Mouse (Mus musculus) hindbrain, embryonic 16.5 days (tissue): ENCODE measurements around the gene Etv4. TPM values are rescaled to one million over a fixed set of nuclear protein-coding genes. Genes with fewer than 3 reads are reported as not detected.

ENCODE experiments used
- ATAC-seq: fragments of 200-750 bp; cut with Nextera tagmentation; 2 replicates; pipeline ENCODE4 v1.8.0; 2017; ENCODE audit warnings: moderate TSS enrichment, moderate library complexity
- H3K27ac ChIP-seq: fragments of 300-500 bp; sonication (generic); 2 replicates; pipeline ENCODE4 v1.5.1; 2014; ENCODE audit warnings: low read depth, mild to moderate bottlenecking, control low read depth, low read length, moderate library complexity
- H3K27me3 ChIP-seq: fragments of 300-500 bp; sonication (generic); replicated peaks from 2 replicates; pipeline ENCODE4 v1.6.1; 2014; ENCODE audit warnings: low read length; ENCODE audit not compliant: control insufficient read depth, insufficient read depth
- H3K36me3 ChIP-seq: fragments of 300-500 bp; sonication (generic); 2 replicates; pipeline ENCODE4 v1.6.1; 2014; ENCODE audit warnings: mild to moderate bottlenecking, low read length, moderate library complexity, mixed read lengths; ENCODE audit not compliant: control insufficient read depth, insufficient read depth
- H3K4me1 ChIP-seq: fragments of 300-500 bp; sonication (generic); 2 replicates; pipeline ENCODE4 v1.6.1; 2014; ENCODE audit warnings: low read depth, low read length; ENCODE audit not compliant: control insufficient read depth, insufficient read depth
- H3K4me2 ChIP-seq: fragments of 300-500 bp; sonication (generic); 2 replicates; pipeline ENCODE4 v1.6.1; 2014; ENCODE audit warnings: mild to moderate bottlenecking, low read length, control low read depth, moderate library complexity
- H3K4me3 ChIP-seq: fragments of 300-500 bp; sonication (generic); 2 replicates; pipeline ENCODE4 v1.5.1; 2014; ENCODE audit warnings: mild to moderate bottlenecking, low read length, control low read depth, moderate library complexity
- H3K9ac ChIP-seq: fragments of 300-500 bp; sonication (generic); 2 replicates; pipeline ENCODE4 v1.6.1; 2014; ENCODE audit warnings: low read depth, mild to moderate bottlenecking, control low read depth, low read length, moderate library complexity
- H3K9me3 ChIP-seq: fragments of 300-500 bp; sonication (generic); 2 replicates; pipeline ENCODE4 v1.6.1; 2014; ENCODE audit warnings: mild to moderate bottlenecking, low read length, moderate library complexity; ENCODE audit not compliant: control insufficient read depth
- WGBS: fragments of 180-500 bp; shearing (Covaris S2); extraction: QIAGEN DNeasy Blood & Tissue Kit; methylation state at CpG from one replicate; pipeline ENCODE4 v1.1.7; 2014; 5-methylcytosine and 5-hydroxymethylcytosine counted together
- polyA plus RNA-seq: library from polyadenylated mRNA; unstranded; fragments of >200 nt; fragmentation: Nextera tagmentation; extraction: Ambion mirVana; gene quantifications from 2 replicates; pipeline ENCODE4 v1.2.1, GENCODE M21; 2015

The Etv4 gene
- polyA plus RNA-seq, 1 experiment from 2014 or later, result 21.7 TPM

DNA sequence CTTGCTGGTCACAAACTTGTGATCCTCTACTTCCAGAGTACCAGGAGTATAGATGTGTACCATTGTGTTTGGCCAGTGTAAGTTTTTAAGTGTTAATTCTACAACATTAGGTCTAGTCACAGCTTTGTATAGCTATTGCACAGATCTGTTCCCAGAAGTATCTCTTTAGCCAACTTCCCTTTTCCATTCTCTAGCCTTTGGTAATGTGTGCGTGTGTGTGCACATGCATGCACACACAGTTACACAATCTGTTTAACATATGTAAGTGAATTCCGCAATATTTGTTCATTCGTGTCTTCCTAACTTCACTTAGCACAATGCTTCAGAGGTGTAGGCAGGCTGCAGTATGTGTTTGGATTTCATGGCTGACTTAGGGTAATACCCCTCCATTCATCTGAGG lies 25.6 kb downstream of the Etv4 start:
- H3K4me3 ChIP-seq, result no peak overlapping the region
- no peaks in the 10 kb centered on the region for H3K9me3 ChIP-seq
- H3K9ac ChIP-seq, result no peak overlapping the region
- H3K4me2 ChIP-seq, result no peak overlapping the region
- H3K27me3 ChIP-seq, result no peaks in the 10 kb centered on the region
- 95% methylated on average over 3 of the region's 3 CpGs for WGBS
- H3K27ac ChIP-seq, result no peak overlapping the region
- no peak for ATAC-seq
- no peaks in the 10 kb centered on the region; the same call in 1 of the 2 replicates for H3K4me1 ChIP-seq
- peaks cover 45% of the 10 kb centered on the region for H3K36me3 ChIP-seq

DNA sequence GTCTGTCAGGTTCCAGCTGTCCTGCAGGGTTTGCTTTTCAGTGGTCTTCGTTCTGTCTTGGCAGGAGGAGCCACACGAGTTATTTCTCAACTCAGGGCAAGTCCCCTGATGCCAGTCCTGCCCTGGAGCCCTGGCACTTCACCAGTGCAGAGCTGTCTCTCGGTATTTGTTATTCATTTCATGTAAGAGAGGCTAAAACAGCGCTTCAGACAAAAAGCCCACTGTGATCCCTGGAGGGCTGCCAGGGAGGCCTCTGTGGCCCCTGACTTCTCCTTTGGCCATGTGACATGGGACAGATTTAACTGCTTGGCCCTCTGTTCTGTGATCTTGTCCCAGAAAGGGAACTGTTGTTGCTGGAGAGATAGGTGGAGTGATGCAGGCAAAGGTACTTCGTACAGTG lies 26.7 kb downstream of the Etv4 start:
- H3K27ac ChIP-seq, result no peak overlapping the region

DNA sequence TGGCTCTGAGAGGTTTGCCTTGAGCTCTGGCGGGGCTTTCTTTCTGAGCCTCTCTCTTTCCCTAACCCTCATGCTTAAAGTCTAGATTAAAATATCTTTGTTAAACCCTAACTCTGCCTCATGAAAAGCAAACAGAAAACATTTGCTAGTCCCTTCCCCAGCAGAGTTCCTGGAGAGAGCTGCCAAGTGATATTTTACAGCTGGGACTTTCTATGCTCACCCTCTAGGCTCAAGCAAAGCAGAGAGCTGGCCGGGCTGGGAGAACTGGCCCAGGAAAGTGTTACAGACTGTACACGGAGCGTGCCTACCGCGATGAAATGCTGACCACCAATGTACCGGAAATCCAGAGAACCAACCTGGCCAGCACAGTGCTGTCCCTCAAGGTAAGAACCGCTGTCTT lies 27.8 kb downstream of the Etv4 start:
- Histone ChIP-seq H3K9me3 (no peaks in the 10 kb centered on the region), H3K4me3 (no peak overlapping the region), H3K36me3 (peaks cover 52% of the 10 kb centered on the region), H3K4me2 (no peak overlapping the region), H3K27me3 (no peaks in the 10 kb centered on the region), H3K4me1 (no peaks in the 10 kb centered on the region; the same call in 1 of the 2 replicates), H3K27ac (no peak overlapping the region), H3K9ac (no peak overlapping the region)
- no peak for ATAC-seq
- WGBS, result 91% methylated on average over 8 of the region's 8 CpGs

More for the DNA sequence above, 26.7 kb downstream of the Etv4 start:
- Histone ChIP-seq H3K36me3 (peaks cover 46% of the 10 kb centered on the region), H3K4me3 (no peak overlapping the region), H3K9ac (no peak overlapping the region), H3K4me2 (no peak overlapping the region), H3K4me1 (no peaks in the 10 kb centered on the region; the same call in 1 of the 2 replicates), H3K9me3 (no peaks in the 10 kb centered on the region), H3K27me3 (no peaks in the 10 kb centered on the region)
- peak; percentile 68 for ATAC-seq
- 57% methylated on average over 5 of the region's 5 CpGs for WGBS

DNA sequence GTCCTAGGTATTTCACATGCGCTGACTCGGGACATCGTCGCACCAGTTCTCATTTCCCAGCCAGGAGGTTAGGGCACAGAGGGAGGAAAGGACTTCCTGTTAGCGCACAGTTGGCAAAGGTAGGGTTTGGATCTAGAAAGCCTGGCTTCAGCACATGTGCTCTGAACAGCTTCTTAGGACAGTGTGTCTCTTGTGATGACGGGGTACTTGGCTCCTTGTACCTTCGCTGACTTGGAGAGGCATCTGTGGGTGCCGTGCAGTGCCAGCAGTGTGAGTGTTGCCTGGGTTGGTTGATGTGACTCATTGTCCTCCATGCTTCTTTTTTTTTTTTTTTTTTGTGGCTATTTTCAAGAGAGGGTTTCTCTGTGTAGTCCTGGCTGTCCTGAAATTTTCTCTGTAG lies 28.6 kb downstream of the Etv4 start:
- H3K36me3 ChIP-seq, result peaks cover 52% of the 10 kb centered on the region
- no peaks in the 10 kb centered on the region for H3K27me3 ChIP-seq
- no peak overlapping the region for H3K9ac ChIP-seq
- 94% methylated on average over 8 of the region's 8 CpGs for WGBS
- no peaks in the 10 kb centered on the region; the same call in 1 of the 2 replicates for H3K4me1 ChIP-seq
- H3K27ac ChIP-seq, result no peak overlapping the region
- no peak overlapping the region for H3K4me3 ChIP-seq
- no peak for ATAC-seq
- H3K9me3 ChIP-seq, result no peaks in the 10 kb centered on the region
- H3K4me2 ChIP-seq, result no peak overlapping the region

DNA sequence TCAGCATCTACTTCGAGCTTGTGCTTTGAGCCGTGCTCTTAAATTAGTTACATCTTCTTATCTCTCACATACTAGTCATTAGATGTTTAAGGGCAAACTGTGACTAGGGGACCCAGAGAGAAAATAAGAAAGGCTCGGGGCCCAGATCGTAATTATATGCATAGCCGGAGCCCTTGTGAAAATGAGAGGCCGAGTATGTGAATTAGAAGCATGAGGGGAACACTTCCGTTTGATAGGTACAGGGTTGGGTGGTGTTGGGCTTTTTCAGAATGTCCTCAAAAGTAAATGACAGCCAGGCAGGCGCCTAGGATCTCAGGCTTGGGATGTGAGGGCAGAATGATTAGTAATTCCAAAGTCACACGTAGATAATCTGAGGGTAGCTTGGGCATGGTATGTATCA lies 51.6 kb downstream of the Etv4 start:
- Histone ChIP-seq H3K4me3 (peak overlapping the region; percentile 50), H3K36me3 (peaks cover 20% of the 10 kb centered on the region), H3K9me3 (no peaks in the 10 kb centered on the region), H3K27me3 (no peaks in the 10 kb centered on the region), H3K9ac (peak overlapping the region; percentile 60), H3K4me2 (peak overlapping the region; percentile 86), H3K27ac (no peak overlapping the region), H3K4me1 (peaks cover 6% of the 10 kb centered on the region)
- 41% methylated on average over 9 of the region's 9 CpGs for WGBS
- no peak for ATAC-seq

DNA sequence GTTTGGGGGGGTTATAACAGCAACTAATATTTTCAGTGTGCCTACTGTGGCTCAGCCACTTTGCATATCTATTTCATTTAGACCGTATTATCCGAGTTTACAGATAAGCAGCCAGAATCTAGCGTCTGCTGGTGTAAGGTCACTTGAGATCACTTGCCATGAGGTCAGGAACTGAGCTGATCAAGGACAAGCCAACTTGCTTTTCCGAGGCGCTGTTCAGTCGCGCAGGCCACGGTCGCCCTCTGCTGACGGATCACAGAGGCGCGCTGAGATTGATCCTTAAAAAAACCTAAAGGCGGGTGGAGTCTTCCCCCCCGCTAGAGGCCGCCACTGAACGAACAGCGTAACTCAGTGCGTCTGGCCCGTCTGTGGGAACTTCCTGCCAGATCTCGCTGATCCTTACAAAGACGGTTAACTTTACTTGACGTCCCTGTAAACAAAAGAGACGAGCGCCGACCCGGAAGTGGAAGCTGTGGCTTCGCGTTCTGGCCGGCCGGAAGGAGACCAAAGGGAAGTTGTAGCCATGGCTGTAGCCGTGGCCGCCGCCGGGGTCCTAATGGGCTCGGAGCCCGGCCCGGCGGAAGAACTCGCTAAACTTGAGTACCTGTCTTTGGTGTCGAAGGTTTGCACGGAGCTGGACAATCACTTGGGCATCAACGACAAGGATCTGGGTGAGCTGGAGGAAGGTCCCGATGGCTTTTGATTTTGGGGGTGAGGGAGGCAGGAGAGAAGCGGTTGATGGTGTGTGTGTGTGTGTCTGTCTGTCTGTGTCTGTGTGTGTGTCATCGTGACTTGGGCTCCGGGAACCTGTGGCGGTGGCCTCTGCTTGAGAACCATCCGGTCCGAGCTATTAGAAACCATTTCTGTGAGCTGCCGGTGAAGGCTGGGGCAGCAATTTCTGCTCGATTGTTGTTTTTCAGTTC lies 52.4 kb downstream of the Etv4 start, which contains the start of gene Dhx8:
TSS of gene Dhx8 (plus strand) at position 402 of the 923 bp plus-strand sequence.
- Histone ChIP-seq H3K4me2 (peak within 1 kb of the TSS; percentile 86), H3K4me1 (peaks cover 6% of the 10 kb centered on the region), H3K27me3 (no peaks in the 10 kb centered on the region), H3K9me3 (no peaks in the 10 kb centered on the region), H3K36me3 (peaks cover 13% of the 10 kb centered on the region), H3K27ac (no peak within 1 kb of the TSS), H3K4me3 (peak within 1 kb of the TSS; percentile 50), H3K9ac (peak within 1 kb of the TSS; percentile 60)
- WGBS, result under 1% methylated on average over 51 of the region's 51 CpGs
- peak; percentile 99 for ATAC-seq

DNA sequence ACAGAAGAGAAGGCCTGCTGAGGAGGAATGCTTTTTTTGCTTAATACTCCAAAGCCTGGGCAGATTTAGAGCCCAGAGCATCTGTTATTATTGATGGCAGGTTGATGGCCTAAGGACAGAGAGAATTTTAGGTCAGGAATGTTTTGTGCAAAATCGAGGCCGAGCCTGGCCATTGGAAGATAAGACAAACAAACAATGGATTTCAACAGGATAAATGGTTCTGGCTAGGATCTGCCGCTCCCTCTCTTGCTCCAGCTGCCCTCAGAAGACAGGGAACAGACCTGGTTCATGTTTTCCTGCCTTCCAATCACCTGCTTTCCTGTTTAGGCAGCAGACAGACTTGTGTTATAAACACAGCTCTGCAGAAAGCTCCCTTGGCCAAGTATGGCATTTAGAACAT lies 55.9 kb downstream of the Etv4 start:
- Histone ChIP-seq H3K27me3 (no peaks in the 10 kb centered on the region), H3K4me2 (no peak overlapping the region), H3K27ac (no peak overlapping the region), H3K4me1 (peaks cover 6% of the 10 kb centered on the region), H3K36me3 (no peaks in the 10 kb centered on the region), H3K4me3 (no peak overlapping the region), H3K9ac (no peak overlapping the region), H3K9me3 (no peaks in the 10 kb centered on the region)
- 65% methylated on average over 3 of the region's 3 CpGs for WGBS
- no peak for ATAC-seq

DNA sequence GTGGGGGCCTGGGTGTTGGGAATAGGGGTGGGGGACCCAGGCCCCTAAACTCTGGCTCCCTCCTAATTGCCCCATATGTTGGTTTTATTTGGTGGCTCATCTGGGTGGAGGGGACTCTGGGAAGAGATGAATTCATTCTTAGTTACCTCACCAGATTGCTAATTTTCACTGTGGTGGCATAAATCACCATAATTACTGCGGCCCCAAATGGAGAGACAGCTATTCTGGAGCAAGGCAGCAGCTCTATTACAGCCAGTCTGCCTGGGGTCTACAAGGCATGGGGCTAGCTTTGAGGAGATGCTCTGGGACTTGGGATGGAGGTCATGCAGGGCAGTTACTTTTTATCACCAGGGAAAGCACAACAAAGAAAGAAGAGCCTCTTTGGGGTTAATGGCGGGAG lies 58.4 kb downstream of the Etv4 start:
- H3K27ac ChIP-seq, result no peak overlapping the region
- no peaks in the 10 kb centered on the region for H3K36me3 ChIP-seq
- H3K4me1 ChIP-seq, result no peaks in the 10 kb centered on the region
- H3K4me3 ChIP-seq, result no peak overlapping the region
- H3K27me3 ChIP-seq, result no peaks in the 10 kb centered on the region
- no peaks in the 10 kb centered on the region for H3K9me3 ChIP-seq
- no peak overlapping the region for H3K4me2 ChIP-seq
- H3K9ac ChIP-seq, result no peak overlapping the region
- WGBS, result 48% methylated on average over 2 of the region's 2 CpGs
- ATAC-seq, result no peak

DNA sequence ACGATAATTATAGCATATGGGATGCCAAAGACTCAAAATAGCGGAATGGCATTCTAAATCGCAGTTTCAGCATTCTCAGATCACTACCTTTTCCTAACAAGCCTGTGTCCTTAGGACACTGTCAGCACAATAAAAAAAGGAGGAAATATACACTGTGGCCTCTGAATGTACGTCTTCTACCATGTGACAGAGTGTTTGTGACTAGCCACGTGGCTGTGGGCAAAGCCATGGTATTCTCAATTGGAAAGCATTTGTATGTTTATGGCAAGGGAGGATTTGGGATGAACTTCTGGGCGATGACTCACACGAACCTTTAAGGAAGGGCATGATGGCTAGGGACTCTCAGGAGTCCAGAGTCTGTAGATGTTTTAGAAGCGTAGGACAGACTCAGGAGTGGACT lies 60.1 kb downstream of the Etv4 start:
- Histone ChIP-seq H3K27me3 (no peaks in the 10 kb centered on the region), H3K4me3 (no peak overlapping the region), H3K4me1 (no peaks in the 10 kb centered on the region), H3K27ac (no peak overlapping the region), H3K36me3 (no peaks in the 10 kb centered on the region), H3K9ac (no peak overlapping the region), H3K9me3 (no peaks in the 10 kb centered on the region), H3K4me2 (no peak overlapping the region)
- 86% methylated on average over 8 of the region's 8 CpGs for WGBS
- no peak for ATAC-seq
